Mouse (Mus musculus): ENCODE data around the gene Foxi3.

Gene Foxi3

DNA sequence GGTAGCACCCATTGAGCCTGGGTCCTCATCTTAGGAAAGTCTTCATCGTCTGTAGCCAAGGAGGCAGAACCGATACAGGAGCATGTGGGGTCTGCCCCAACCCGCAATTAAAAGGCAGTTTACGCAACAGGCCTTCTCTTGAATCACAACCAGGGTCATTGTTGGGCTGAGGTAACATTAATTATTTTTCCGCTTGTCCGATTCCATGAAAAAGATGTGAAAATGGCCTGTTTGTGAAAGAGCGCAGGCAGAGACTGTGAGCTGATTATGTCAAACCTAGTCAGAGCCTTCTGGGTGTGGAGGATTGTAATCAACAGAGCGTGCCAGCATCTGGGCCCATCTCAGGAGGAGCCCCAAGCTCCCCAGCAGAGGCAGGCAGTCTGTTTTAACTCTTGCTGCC lies 30.4 kb downstream of the Foxi3 start:
- no peak for DNase-seq (ENCODE audit: low read depth, low spot score)

DNA sequence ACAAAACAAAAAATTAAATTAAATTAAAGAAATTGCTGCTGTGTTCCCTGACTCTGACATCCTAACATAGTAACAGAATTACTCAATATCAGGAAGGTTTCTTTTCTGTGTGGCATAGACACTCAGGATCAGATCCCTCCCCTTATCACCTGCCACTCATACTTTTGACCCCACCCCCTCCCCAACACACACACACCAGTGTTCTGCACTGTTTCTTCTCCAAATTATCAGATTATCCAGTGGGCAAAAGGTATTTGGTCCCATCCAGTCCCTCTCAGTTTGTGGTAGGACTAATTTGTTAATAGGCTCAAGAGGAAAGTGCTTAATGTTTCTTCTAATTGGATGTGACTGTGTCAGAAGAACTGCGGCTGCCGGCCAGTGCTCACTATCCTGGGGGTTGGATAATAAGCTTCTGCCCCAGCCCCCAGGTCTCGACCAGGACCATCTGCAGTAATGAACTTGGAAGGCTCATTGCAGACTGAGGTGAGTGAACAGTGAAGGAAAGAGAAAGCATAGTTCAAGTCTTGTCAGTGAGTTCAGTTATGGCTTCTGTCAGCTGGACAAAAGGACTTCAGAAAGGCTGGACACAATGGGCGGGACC lies 39.9 kb downstream of the Foxi3 start:
- no peak for DNase-seq (ENCODE audit: low read depth, low spot score)

DNA sequence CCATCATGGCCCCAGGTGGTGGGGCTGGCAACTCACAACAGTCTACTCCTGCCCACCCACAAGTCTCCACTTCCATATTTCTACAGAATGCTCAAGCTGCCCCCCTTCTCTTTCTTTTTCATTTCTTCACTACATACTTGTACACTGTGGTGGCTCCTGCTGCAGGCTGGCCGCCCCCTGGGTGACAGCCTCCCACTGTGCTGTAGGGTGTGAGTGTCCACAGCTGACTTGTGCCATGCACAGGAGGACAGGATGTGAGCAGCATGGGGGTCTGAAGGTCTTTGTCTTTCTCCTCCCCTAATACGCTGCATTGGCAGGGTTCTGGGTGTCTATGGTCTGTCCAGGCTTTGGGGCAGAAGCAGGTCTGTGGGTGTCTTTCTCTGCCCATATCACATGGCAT lies 46.3 kb downstream of the Foxi3 start:
- DNase-seq (ENCODE audit: low read depth, low spot score): no peak

DNA sequence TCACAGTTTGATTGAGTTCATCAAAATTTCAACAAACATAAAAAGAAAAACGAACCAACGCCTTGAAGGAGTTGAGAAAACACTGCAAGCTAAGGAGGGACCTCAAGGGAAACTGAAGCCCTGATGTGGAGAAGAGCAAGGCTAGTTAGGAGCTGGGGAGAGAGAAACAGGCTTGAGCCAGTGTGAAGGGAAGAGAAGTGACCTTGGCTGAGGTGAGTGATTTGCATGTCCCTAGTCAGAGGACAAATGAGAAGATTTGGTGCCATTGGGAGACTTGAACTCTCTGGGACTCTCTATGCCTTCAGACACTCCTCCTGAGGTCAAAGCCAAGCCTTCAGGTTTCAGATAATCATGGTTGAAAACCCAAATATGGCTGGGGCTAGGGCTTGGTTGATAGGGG lies 47.8 kb downstream of the Foxi3 start:
- no peak for DNase-seq (ENCODE audit: low read depth, low spot score)
